Mouse (Mus musculus): ENCODE measurements around the gene Flt3.

DNA sequence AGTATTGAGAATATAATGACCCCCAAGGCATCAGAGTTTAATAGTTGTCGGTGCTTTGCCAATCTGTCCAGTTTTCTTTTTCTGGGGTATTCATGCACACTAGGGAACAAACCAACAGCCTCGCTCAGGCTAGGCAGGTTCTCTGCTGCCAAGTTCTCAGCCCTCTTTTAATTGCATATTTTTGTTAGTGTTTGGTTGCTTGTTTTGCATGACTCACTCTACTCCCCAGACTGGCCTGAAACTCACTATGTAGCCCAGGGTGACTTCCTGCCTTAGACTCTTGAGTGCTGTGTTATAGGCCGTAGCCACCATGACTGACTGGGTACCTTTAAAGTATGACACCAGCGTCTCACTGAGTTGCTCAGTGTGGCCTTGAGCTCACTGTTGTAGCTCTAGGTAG is 48.6 kb upstream of the Flt3 start:
- TF ChIP-seq GATA1 (IDR thresholded peaks at IDR 0.05; ENCODE audit: borderline replicate concordance, low read length) (no peak), FLI1 (IDR thresholded peaks at IDR 0.05; ENCODE audit: low read length) (no peak)
